Mouse (Mus musculus): ENCODE data around the gene Ypel2.
"Not testable (repeated sequence)": the region's sequence is repeated elsewhere in the genome, so short reads cannot be mapped to it uniquely, and the experiment has no call there.

Ypel2 gene

GRCm38 (mm10) chr11:86993041-86994037, at the start of gene Ypel2:
TSS of gene Ypel2 (minus strand) at chr11:86993707.
- in situ Hi-C loops (cut with MboI, MseI) = no loop called here

- in situ Hi-C loops (cut with MboI, MseI) = no loop called here
These were observed 49.5 kb upstream of the Ypel2 start for GRCm38 (mm10) chr11:87043052-87043451.

- in situ Hi-C loops (cut with MboI, MseI) = no loop called here
These were observed 45.9 kb upstream of the Ypel2 start for GRCm38 (mm10) chr11:87039307-87039963.

- in situ Hi-C loops (cut with MboI, MseI) = no loop called here
These were observed 42.7 kb upstream of the Ypel2 start for GRCm38 (mm10) chr11:87036180-87036579.

- in situ Hi-C loops (cut with MboI, MseI) = no loop called here
These were observed 34.7 kb upstream of the Ypel2 start for GRCm38 (mm10) chr11:87028212-87028611.

- in situ Hi-C loops (cut with MboI, MseI) = no loop called here
These were observed 32.8 kb upstream of the Ypel2 start for GRCm38 (mm10) chr11:87026096-87026875.

- in situ Hi-C loops (cut with MboI, MseI) = no loop called here
These were observed 31.8 kb upstream of the Ypel2 start for GRCm38 (mm10) chr11:87025351-87025750.

GRCm38 (mm10) chr11:87023240-87023639, 29.7 kb upstream of the Ypel2 start:
- in situ Hi-C loops (cut with MboI, MseI) = not testable (repeated sequence)

GRCm38 (mm10) chr11:87022765-87023164, 29.3 kb upstream of the Ypel2 start:
- in situ Hi-C loops (cut with MboI, MseI) = no loop called here

- in situ Hi-C loops (cut with MboI, MseI) = no loop called here
These were observed 28.0 kb upstream of the Ypel2 start for GRCm38 (mm10) chr11:87021551-87021950.

- in situ Hi-C loops (cut with MboI, MseI) = no loop called here
These were observed 26.9 kb upstream of the Ypel2 start for GRCm38 (mm10) chr11:87020449-87020848.

GRCm38 (mm10) chr11:87019431-87019830, 25.9 kb upstream of the Ypel2 start:
- in situ Hi-C loops (cut with MboI, MseI) = no loop called here

GRCm38 (mm10) chr11:87018081-87018480, 24.6 kb upstream of the Ypel2 start:
- in situ Hi-C loops (cut with MboI, MseI) = no loop called here

- in situ Hi-C loops (cut with MboI, MseI) = no loop called here
These were observed 22.2 kb upstream of the Ypel2 start for GRCm38 (mm10) chr11:87015691-87016090.

GRCm38 (mm10) chr11:87010476-87010875, 17.0 kb upstream of the Ypel2 start:
- in situ Hi-C loops (cut with MboI, MseI) = no loop called here

- in situ Hi-C loops (cut with MboI, MseI) = no loop called here
These were observed 13.9 kb upstream of the Ypel2 start for GRCm38 (mm10) chr11:87007371-87007770.

- in situ Hi-C loops (cut with MboI, MseI) = loop anchor here (5.0 kb wide), 1 partner anchor 103 kb away; no protein-coding TSS in a partner anchor
These were observed 11.7 kb upstream of the Ypel2 start for GRCm38 (mm10) chr11:87004960-87005755.

- in situ Hi-C loops (cut with MboI, MseI) = loop anchor here (5.0 kb wide), 1 partner anchor 100 kb away; no protein-coding TSS in a partner anchor
These were observed 8.7 kb upstream of the Ypel2 start for GRCm38 (mm10) chr11:87002078-87002829.

- in situ Hi-C loops (cut with MboI, MseI) = loop anchor here (5.0 kb wide), 1 partner anchor 99 kb away; no protein-coding TSS in a partner anchor
These were observed 7.7 kb upstream of the Ypel2 start for GRCm38 (mm10) chr11:87001217-87001616.

GRCm38 (mm10) chr11:86996266-86996665, 2.8 kb upstream of the Ypel2 start:
- in situ Hi-C loops (cut with MboI, MseI) = no loop called here

Measured in T-helper 1 cell (primary cell).